8 mouse cellular contexts compared by ENCODE assay signal in the genomic region with DNA sequence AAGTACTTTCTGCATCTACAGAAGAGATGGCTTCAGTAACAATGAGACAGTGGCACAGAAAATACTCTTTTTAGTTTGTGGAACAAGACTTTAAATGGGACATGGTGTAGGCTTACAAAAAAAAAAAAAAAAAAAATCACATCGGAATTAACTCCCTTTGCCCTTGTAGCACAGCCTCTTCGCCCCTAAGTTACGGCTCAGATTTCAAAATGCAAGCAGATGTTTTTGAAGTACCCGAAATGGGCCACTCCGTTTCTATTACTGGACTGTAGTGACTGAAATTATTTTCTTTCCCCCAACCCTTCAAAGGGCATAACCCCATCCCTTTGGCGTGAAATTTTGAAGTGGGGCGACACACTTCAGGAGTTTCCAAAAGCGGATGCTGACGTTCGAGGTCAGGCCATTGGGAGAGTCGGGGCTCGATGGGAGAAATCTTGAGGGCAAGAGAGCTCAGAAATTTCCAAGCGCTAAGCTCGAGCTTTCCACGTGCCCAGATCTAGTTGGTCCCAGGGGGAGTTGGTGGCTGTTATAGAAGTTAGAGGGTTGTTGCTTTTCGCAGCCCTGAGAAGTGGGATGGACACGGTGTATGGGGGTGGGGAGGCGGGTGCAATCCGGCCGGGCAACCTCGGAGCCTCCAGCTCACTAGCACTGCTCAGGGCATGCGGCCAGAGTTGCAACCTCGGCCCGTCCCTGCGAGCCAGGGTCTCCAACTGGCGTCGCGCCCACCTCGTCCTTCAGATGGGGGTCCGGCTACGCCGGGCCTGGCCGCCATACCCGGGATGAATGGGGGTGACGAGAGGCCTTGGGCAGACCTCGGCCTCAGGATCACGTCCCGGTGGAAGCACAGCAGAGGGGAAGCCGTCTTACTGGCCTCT. TPM values are rescaled to one million over a fixed set of nuclear protein-coding genes. Genes with fewer than 3 reads are reported as not detected.
DNase-seq lines count a peak whose midpoint lies in the region; ATAC-seq and TF ChIP-seq lines count a peak whose summit lies in the region.

A gene (plus strand): TSS at position 729 of the 875 bp plus-strand sequence.

- no peaks in the 10 kb centered on the region for H3K27me3 ChIP-seq in intestine, embryonic 15.5 days (replicated peaks)
- H3K27me3 ChIP-seq in limb, embryonic 15.5 days, result no peaks in the 10 kb centered on the region
- H3K27me3 ChIP-seq in midbrain, postnatal 0 days (ENCODE audit: insufficient read depth, low read length), result no peaks in the 10 kb centered on the region

- peak within 1 kb of the TSS; percentile 75 for H3K4me3 ChIP-seq in intestine, embryonic 15.5 days (replicated peaks)
- H3K4me3 ChIP-seq in limb, embryonic 15.5 days, result peak within 1 kb of the TSS; percentile 84
- H3K4me3 ChIP-seq in midbrain, postnatal 0 days (ENCODE audit: low read depth, low read length), result peak within 1 kb of the TSS; percentile 87

- DNase-seq in right cerebral cortex, adult 2 months (ENCODE audit: low spot score in 2 of 2), result peak; percentile 41 to 62
- no peak for DNase-seq in right cerebral cortex, postnatal 36 days (ENCODE audit: low spot score in 2 of 2)
- peak; percentile 45 to 81 for DNase-seq in cerebellum, postnatal 4 days (ENCODE audit: low spot score in 2 of 2)
- DNase-seq in gastrocnemius, postnatal 25 days, result peak; percentile 67
- peak; percentile 83 for DNase-seq in midbrain, postnatal 0 days (ENCODE audit: low spot score)
- DNase-seq in thymus, postnatal 0 days (ENCODE audit: low spot score), result peak; percentile 45

- H3K4me2 ChIP-seq in intestine, embryonic 15.5 days (replicated peaks), result peak within 1 kb of the TSS; percentile 67
- H3K4me2 ChIP-seq in limb, embryonic 15.5 days, result peak within 1 kb of the TSS; percentile 53
- peak within 1 kb of the TSS; percentile 65 for H3K4me2 ChIP-seq in midbrain, postnatal 0 days (ENCODE audit: low read depth, low read length, poor library complexity, severe bottlenecking)

- ATAC-seq in intestine, embryonic 15.5 days, result peak; percentile 46
- ATAC-seq in limb, embryonic 15.5 days (ENCODE audit: insufficient number of reproducible peaks, low FRiP score, low TSS enrichment, low read depth), result 0 out of 2 replicates have a peak, but pooled peaks have one; percentile 32
- ATAC-seq in midbrain, postnatal 0 days (ENCODE audit: low FRiP score), result peak; percentile 59

- H3K4me1 ChIP-seq in intestine, embryonic 15.5 days (replicated peaks), result peaks cover 20% of the 10 kb centered on the region
- peaks cover 31% of the 10 kb centered on the region for H3K4me1 ChIP-seq in limb, embryonic 15.5 days
- 0 out of 2 replicates have a peak, but pooled peaks cover 7% of the 10 kb centered on the region for H3K4me1 ChIP-seq in midbrain, postnatal 0 days (ENCODE audit: insufficient read depth, low read length)

- no peaks in the 10 kb centered on the region for H3K9me3 ChIP-seq in intestine, embryonic 15.5 days
- H3K9me3 ChIP-seq in limb, embryonic 15.5 days, result no peaks in the 10 kb centered on the region
- no peaks in the 10 kb centered on the region for H3K9me3 ChIP-seq in midbrain, postnatal 0 days (ENCODE audit: low read length)

- TF ChIP-seq CTCF in midbrain, postnatal 0 days (IDR thresholded peaks at IDR 0.05), result no peak

- peak within 1 kb of the TSS; percentile 96 for H3K27ac ChIP-seq in intestine, embryonic 15.5 days
- peak within 1 kb of the TSS; percentile 95 for H3K27ac ChIP-seq in limb, embryonic 15.5 days
- H3K27ac ChIP-seq in midbrain, postnatal 0 days (ENCODE audit: low read depth, low read length), result peak within 1 kb of the TSS; percentile 100

- H3K36me3 ChIP-seq in intestine, embryonic 15.5 days, result no peaks in the 10 kb centered on the region
- H3K36me3 ChIP-seq in limb, embryonic 15.5 days, result 0 out of 2 replicates have a peak, but pooled peaks cover 6% of the 10 kb centered on the region
- H3K36me3 ChIP-seq in midbrain, postnatal 0 days (ENCODE audit: insufficient read depth, low read length), result no peaks in the 10 kb centered on the region

- H3K9ac ChIP-seq in intestine, embryonic 15.5 days, result peak within 1 kb of the TSS; percentile 98
- H3K9ac ChIP-seq in limb, embryonic 15.5 days, result peak within 1 kb of the TSS; percentile 99
- peak within 1 kb of the TSS; percentile 98 for H3K9ac ChIP-seq in midbrain, postnatal 0 days (replicated peaks; ENCODE audit: low read length, poor library complexity, severe bottlenecking)

- WGBS in intestine, embryonic 15.5 days, result under 1% methylated on average over 39 of the region's 39 CpGs
- under 1% methylated on average over 39 of the region's 39 CpGs for WGBS in limb, embryonic 15.5 days
- WGBS in midbrain, postnatal 0 days, result under 1% methylated on average over 39 of the region's 39 CpGs

RNA-seq across cellular contexts. Expression of the gene that starts here (rescaled TPM):
- 1 to 10 TPM; 1.0 to 1.9 TPM for total RNA-seq in gastrocnemius, postnatal 25 days (2021)
- polyA plus RNA-seq in intestine, embryonic 15.5 days (2015; fragmentation: Nextera tagmentation; extraction: Ambion mirVana), result 7.9 and 8.8 TPM in 2 replicates
- polyA plus RNA-seq in limb, embryonic 15.5 days (2015; fragmentation: Nextera tagmentation; extraction: Ambion mirVana), result 11.7 and 12.2 TPM in 2 replicates
- total RNA-seq in midbrain, postnatal 0 days (2014; rRNA removed), result 46.3 and 57.8 TPM in 2 replicates
- 38.0 and 40.5 TPM in 2 replicates for polyA plus RNA-seq in midbrain, postnatal 0 days (2015; fragmentation: Nextera tagmentation; extraction: Ambion mirVana)
- polyA plus RNA-seq in thymus, postnatal 0 days (2015; fragmentation: Nextera tagmentation; extraction: Ambion mirVana), result 6.9 and 8.9 TPM in 2 replicates

Comparison
In these comparisons a context has a peak if more than half of its experiments do, and no peak if none do; other contexts are left out.
1. RNA of the gene that starts here (total RNA-seq): 46.3 to 57.8 TPM in midbrain, postnatal 0 days; 1.0 to 1.9 TPM in gastrocnemius, postnatal 25 days; every median in the first group is over 10 times any median in the second.
2. DNase-seq: peak in right cerebral cortex, adult 2 months (2 of 2), cerebellum, postnatal 4 days (2 of 2), gastrocnemius, postnatal 25 days (single experiment), midbrain, postnatal 0 days (single experiment) and thymus, postnatal 0 days (single experiment); none in right cerebral cortex, postnatal 36 days (0 of 2).
3. Peak in every context shown above with its lines, with median percentiles within 50 percentile points of each other: ATAC-seq, H3K27ac ChIP-seq, H3K4me2 ChIP-seq, H3K4me3 ChIP-seq and H3K9ac ChIP-seq.